Mouse (Mus musculus) inflammation-experienced regulatory T-cells, adult 6 months (primary cell): ENCODE measurements around the gene Gdf2. TPM values are rescaled to one million over a fixed set of nuclear protein-coding genes. Genes with fewer than 3 reads are reported as not detected.

Experiments used
- ATAC-seq: one replicate; pipeline ENCODE4 v1.8.0; 2017
- polyA plus RNA-seq, 3 experiments: library from polyadenylated mRNA; unstranded; fragments of 100-300 nt; shearing (Covaris generic); gene quantifications; one replicate each; pipeline ENCODE4 v1.2.1; 2017

Gdf2 gene
- polyA plus RNA-seq, 3 experiments from 2014 or later, result not detected

DNA sequence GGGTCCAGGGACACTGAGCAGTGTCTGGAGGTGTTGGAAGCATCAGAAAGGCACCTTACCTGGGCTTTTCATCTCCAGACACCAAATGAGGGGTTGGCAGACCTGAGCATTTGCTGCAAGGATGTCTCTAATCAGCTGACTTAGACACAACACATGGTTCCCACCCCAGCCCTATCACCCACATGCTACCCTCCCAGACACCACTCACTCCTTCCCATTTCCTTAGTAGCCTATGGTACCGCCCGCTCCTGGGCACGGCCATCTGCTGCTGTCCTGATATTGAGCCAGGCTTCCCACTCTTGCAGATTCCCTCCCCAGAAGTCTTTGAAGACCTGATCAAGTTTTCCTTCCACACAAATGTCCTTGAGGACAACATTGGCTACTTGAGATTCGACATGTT is 17.3 kb downstream of the Gdf2 start:
- no peak for ATAC-seq

DNA sequence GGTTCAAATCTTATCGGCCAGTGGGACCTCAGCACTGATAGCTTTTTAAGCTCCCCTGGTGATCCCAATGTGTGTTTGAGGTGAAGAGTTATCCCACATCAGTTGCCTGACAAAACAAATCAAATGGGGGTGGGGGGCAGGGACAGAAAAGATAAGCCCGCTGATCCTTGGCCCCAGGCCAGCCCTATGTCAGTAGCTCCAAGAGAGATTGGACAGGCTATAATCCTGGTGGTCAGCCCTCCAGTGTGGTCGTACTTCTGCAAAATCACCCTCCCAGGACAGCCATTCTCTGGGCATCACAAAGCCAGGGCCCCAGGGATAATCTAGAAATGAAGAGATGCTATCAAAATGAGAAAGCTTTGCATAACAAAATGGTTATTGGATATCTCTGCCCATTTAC is 18.0 kb downstream of the Gdf2 start:
- ATAC-seq, result no peak

DNA sequence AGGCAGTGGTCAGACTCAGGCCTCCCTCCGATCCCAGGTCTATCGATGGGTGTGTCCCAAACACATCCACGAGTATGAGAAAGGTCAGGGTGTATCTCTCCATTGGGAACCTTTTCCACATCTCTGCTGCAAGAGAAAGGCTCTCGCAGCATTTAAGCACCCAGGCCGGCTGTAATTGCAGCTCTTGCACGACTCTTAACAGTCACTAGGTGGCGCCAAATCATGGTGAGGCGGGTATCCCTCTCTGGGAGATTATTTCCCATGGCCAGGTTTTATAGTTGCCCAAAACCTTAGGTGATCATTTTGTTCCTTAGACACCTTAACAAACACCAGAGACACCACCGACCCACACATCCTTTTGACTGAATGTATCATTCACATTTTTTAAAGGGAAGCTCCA is 18.5 kb downstream of the Gdf2 start:
- no peak for ATAC-seq

DNA sequence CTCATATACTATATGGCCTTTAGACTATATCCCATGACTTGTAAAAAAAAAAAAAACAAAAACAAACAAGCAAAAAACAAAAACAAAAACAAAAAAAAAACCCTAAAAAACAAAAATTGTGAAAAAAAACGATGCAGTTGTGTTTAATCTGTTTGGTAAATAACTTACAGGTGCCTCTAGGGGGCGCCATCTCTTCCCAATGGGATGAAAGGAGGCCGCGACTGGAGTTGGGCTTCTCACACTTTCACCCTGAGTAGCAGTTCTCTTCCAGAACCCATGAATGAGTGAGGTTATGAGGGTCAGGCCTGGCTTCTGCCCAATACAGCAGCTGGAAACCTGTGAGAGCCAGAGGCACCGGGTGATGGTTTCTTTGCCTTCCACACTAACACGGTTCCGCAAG is 24.8 kb downstream of the Gdf2 start:
- ATAC-seq, result no peak

DNA sequence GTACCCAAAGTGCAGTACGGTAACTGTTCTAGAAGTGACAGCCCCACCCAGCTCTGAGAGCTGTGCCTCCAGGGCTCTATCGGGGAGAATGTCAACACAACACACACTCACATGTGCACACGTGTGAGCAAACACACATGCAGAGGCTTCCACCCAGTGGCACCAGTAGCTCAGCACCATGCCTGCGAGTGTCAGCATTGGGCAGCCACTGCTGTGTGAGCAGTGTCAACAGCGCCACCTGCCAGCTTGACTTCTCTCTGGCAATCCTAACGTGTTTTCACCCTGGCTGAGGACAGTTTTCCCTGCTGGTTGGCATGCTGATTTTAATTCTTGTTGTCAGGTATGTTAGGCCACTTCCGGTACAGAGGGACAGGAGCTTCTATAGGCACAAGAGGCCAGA is 31.8 kb downstream of the Gdf2 start:
- ATAC-seq, result no peak

DNA sequence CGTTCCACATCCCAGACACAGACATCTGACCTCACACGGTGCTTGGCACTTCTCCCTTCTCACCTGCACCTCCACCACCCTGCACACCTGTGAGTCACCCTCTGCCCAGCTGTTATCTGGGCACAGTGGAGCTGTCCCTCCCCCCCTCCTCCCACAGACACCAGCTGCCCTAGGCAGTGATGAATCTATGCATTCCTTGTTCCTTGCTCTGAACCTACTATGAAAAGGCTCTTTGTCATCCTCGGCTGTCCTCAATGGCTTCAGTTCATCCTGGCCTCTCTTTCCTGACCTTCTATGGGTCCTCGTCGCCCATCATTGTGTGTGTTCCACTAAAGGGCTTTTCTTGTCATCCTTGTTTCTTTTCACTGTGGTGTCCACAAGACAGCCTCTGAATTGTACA is 33.9 kb downstream of the Gdf2 start:
- ATAC-seq, result no peak

DNA sequence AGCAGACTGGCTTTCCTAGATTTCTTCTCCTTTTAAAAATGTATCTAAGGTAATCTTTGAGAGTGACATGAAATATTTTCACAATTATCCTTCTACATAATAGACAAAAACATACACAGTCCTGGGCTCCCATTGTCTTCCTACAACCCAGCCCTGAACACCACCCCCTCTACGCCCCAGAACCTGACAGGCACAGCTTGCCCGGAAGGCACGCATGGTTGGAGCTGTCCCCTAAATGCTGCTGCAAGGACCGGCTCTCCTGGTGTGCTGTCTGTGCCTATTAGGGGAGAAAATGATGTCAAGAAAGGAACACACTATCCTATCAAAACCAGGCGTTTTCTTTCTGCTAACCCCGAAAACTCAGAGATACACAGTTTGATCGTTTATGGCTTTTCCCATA is 36.9 kb downstream of the Gdf2 start:
- ATAC-seq, result no peak

DNA sequence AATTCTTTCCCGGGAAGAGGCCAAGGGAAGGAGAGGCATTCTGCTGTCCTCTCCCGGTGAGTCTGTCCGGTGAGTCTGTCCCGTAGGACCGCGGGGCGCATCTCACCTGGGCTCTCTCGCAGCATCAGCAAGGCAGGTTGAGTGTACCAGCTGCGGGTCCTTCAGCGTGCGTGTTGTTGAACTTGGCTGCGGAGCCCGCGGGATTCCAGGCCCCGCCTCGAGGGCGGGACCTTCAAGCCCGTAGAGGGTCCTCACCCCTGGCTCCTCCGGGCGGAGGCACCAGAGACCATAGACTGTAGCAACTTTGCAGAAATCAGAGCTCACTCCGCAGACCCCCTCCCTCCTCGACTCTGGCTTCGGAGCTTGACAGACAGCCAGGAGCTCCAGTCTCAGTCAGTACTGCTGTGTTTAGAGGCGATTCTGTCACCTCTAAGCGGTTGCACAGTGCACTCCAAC is 37.8 kb downstream of the Gdf2 start, which contains the start of gene Zfp488:
Gene Zfp488, minus strand, starts transcription at position 161 of the 456 bp plus-strand sequence.
- ATAC-seq, result no peak

DNA sequence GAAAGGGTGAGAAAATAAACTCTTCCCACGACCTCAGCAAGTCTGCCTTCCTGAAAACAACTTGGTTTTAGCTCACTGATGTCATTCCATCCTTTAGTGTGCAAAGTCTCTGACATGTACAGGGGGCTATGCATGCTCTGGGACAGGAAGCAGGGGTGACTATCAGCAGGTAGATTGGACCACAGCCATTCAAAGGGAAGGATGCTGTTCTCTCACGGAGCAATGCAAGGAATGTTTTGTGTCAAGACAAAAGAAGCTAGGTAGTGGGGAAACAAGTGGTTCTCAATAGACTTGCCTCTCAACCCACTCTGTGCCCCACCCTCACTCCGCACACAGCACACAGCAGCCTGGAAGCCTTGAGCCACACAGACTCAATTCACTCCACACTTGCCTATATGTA is 48.4 kb downstream of the Gdf2 start:
- ATAC-seq, result no peak

DNA sequence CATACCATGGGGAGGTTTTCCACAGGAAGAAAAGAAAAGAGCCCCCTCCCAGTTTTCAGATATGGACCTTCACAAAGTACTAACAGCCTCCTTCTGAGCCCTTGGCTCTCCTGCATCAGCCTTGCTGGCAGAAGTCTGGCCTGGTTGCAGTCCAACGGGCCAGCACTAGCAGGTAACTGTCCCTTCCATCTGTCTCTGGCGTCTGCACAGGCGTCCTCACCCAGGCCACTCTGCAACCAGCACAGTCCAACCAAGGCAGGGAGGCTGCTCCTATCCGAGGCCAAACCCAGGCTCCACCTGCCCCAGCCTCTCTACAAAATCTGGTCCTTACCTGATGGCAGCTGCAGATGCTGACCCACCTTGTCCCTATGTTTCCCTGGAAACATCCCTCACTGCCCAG is 51.1 kb downstream of the Gdf2 start:
- no peak for ATAC-seq

DNA sequence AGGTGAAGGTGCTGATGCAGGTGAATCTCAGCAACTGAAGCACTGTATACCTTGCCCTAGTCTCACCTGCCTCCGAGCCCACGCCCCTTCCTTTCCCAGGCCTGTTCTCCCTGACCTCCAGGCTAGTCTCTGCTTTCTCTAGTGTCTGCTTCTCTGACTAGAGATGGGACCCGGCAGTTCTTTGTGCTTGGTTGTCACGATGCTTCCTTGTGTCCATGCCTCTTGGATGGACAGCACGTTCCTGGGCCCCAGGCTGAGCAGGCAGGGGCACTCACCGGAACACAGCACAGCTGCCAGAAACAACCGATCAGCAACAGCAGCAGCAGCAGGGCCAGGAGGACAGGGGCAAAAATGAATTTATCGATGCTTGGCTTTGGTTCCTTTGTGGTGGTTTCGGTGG is 52.2 kb downstream of the Gdf2 start:
- no peak for ATAC-seq

DNA sequence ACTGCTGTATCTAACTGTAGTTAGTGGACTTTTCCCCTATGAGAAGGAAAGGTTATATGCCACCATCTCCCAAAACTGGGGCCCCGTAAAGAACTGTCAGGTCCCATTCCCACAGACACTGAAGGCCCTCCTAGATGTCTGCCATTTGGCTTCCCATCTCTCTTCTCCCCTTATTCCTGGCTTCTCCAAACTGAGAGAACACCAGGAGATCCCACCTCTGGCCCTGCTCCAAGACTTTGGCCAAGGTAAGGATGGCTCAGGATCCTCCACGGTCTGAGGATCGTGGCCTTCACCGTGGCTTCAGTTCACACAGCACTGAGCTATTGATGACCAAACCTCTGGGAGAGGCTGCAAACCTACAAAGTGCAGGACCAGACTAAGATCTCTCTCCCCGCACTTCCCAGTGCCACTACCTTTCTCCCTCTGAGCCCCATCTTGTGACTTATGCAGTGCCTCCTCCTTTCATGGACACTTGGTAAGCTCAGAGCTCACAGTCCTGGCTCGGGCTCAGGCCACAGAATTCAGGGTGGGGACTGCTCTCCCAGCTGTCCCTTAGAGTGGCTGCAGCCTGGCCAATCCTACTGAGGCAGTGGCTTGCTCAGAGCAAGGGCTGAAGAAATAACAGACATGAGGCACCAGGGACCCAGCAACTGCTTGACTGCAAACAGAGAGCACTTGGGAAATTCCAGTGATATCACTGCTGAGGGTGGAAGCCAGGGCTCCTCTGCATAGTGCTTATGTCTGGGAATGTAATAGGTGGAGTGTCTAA is 52.9 kb downstream of the Gdf2 start:
- no peak for ATAC-seq

Other genes starting within 250 kb of the Gdf2 start
- gene Gdf10, start 17.5 kb upstream of the Gdf2 start, polyA plus RNA-seq, result not detected
- not detected for gene Rbp3, start 13.0 kb downstream of the Gdf2 start, polyA plus RNA-seq
- not detected for gene Zfp488, start 37.7 kb downstream of the Gdf2 start, polyA plus RNA-seq
- gene Gm30083, start 74.1 kb downstream of the Gdf2 start, polyA plus RNA-seq, result not detected
- not detected for gene Gm5460, start 75.7 kb downstream of the Gdf2 start, polyA plus RNA-seq
- gene Antxrl, start 111.7 kb downstream of the Gdf2 start, polyA plus RNA-seq, result not detected
- not detected for gene Anxa8, start 144.9 kb downstream of the Gdf2 start, polyA plus RNA-seq
- gene A630023A22Rik, start 161.7 kb downstream of the Gdf2 start, polyA plus RNA-seq, result not detected
- gene Npy4r, start 211.4 kb downstream of the Gdf2 start, polyA plus RNA-seq, result not detected